Mouse (Mus musculus) neural tube, embryonic 15.5 days (tissue): ENCODE results near the gene Trmt5. TPM values are rescaled to one million over a fixed set of nuclear protein-coding genes. Genes with fewer than 3 reads are reported as not detected.

Experiments used
- polyA plus RNA-seq: library from polyadenylated mRNA; unstranded; fragments of >200 nt; fragmentation: Nextera tagmentation; extraction: Ambion mirVana; gene quantifications from 2 replicates; pipeline ENCODE4 v1.2.1, GENCODE M21; 2015

The Trmt5 gene
- polyA plus RNA-seq, 1 experiment from 2014 or later = 15.3 TPM

Other genes starting within 250 kb of the Trmt5 start
- gene Six1, start 232.8 kb downstream of the Trmt5 start, polyA plus RNA-seq = 2.8 and 6.8 TPM in 2 replicates
- 0.54 and 1.3 TPM in 2 replicates for gene Six4, start 173.3 kb downstream of the Trmt5 start, polyA plus RNA-seq
- gene Mnat1, start 163.0 kb downstream of the Trmt5 start, polyA plus RNA-seq = 17.0 and 21.4 TPM in 2 replicates
- 10.3 and 11.3 TPM in 2 replicates for gene Slc38a6, start 69 bp upstream of the Trmt5 start, polyA plus RNA-seq